Mouse (Mus musculus): ENCODE data around the gene Ap2a1. TPM values are rescaled to one million over a fixed set of nuclear protein-coding genes. Genes with fewer than 3 reads are reported as not detected.
A peak's percentile ranks its signal among the peaks of the same experiment; 100 is the strongest.
"Not testable (repeated sequence)": the region's sequence is repeated elsewhere in the genome, so short reads cannot be mapped to it uniquely, and the experiment has no call there.

Gene Ap2a1
- total RNA-seq, 2 experiments from 2014 or later: 74.2 to 93.9 TPM

DNA sequence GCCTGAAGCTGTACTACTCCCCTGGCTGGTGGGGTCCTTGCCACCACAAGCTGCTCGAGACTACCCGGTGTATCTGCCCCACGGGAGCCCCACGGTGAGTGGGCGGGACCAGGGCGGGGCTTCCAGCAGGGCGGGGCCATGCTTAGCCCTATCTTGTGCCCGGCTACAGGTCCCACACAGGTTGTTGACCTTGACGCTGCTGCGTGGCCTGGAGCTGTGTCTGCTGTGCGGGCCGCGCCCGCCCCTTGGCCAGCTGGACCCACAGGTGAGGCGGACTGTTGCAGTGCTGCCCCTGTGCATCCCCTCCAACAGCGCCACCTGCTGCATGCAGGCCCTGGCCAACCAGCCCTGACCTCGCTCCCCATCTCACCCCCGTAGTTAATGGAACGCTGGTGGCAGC is 30.7 kb downstream of the Ap2a1 start:
- ATAC-seq (replicated peaks; ENCODE audit: low FRiP score, poor library complexity, severe bottlenecking): no peak

DNA sequence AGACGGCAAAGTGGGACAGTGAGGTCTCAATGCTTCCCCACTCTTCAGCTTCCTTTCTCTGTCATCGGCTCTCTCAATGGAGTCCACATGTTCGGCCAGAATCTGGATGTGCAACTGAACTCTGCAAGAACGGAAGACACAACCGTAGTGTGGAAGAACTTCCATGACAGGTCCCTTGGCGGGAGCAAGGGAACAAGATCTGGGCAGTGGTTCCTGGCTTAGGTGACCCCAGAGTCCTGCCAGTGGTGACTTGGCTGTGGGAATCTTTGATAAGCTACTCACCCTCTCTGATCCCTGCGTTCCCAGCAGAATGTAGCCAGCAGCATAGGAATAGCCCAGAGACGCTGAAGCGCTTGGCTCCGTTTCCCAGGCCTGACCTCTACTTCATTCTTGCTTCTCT is 32.8 kb downstream of the Ap2a1 start:
- ATAC-seq (replicated peaks; ENCODE audit: low FRiP score, poor library complexity, severe bottlenecking): no peak

DNA sequence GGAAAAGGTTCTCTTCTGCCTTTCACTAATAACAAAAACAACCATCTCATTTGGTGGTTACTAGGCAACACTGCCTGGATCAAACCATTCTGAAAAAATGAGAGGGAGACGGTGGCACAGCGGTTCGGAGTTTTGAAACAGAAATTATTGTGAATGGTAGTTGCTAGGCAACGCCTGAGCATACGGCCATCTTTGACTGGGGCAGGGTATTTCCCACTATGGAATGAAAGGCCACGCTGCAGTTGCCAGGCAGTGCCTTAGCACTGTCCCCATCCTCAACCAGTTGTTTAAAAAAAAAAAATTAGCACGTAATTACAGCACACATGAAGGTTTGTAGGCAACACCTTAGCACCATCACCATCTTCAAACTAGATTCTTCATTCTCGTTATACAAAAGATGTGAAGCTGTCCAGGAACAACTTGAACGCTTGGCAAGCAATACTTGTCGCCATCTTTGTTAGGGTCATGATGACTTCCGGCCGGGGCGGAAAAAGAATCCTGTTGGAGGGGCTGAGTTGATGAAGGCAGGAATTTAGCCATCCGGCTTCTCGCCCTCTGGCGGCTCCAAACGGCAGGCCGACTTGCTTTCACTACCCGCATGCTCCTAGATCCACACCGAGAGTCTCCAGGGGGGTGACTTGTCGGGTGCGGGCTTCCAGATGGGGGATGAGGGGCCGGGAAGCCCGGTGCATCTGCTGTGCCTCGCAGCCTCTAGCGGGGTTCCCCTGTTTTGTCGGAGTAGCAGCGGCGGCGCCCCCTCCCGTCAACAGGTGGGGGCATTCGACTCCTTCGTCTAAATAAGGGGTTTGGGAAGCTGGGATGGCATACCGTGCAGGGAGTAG is 33.5 kb downstream of the Ap2a1 start, which contains the start of gene Fuz:
Gene Fuz (plus strand): TSS at position 487 of the 842 bp plus-strand sequence.
- peak; percentile 64 for ATAC-seq (replicated peaks; ENCODE audit: low FRiP score, poor library complexity, severe bottlenecking)

DNA sequence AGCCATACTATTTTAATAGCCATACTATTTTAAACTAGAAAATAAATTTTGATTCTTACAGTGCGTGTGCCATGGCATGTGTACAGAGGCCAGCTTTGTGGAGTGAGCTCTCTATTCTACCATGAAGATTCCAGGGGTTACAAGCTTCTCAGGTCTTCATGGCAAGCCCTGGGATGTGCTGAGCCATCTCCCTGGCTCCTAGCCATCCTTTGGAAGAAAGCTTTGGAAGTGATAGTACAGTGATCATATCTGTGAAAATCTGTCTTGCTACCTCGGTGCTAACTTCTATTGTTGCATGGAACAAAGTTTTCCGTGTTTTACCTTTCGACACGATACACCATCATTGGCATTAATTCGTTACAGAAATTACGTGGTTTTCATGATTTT is 34.1 kb downstream of the Ap2a1 start:
- no peak for ATAC-seq (replicated peaks; ENCODE audit: low FRiP score, poor library complexity, severe bottlenecking)

GRCm38 (mm10) chr7:44894175-44894574 is 35.1 kb downstream of the Ap2a1 start:
- no peak for ATAC-seq (replicated peaks; ENCODE audit: low FRiP score, poor library complexity, severe bottlenecking)

DNA sequence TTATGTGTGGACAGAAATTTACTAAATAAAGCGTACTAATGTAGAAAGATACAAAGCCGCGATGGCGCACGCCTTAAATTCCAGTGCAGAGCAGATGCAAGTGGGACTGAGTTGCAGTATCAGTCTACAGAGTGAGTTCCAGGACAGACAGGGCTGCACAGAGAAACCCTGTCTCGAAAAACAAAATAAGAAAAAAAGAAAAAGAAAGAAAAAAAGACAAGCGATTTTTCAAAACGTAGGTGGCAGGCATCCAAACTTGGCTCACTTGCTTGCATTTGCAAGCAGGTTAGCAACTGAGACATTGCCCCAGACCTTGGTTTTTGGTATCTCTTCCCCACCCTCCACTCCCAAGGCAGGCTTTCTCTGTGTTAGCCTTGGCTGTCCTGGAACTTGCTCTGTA is 36.1 kb downstream of the Ap2a1 start:
- no peak for ATAC-seq (replicated peaks; ENCODE audit: low FRiP score, poor library complexity, severe bottlenecking)

DNA sequence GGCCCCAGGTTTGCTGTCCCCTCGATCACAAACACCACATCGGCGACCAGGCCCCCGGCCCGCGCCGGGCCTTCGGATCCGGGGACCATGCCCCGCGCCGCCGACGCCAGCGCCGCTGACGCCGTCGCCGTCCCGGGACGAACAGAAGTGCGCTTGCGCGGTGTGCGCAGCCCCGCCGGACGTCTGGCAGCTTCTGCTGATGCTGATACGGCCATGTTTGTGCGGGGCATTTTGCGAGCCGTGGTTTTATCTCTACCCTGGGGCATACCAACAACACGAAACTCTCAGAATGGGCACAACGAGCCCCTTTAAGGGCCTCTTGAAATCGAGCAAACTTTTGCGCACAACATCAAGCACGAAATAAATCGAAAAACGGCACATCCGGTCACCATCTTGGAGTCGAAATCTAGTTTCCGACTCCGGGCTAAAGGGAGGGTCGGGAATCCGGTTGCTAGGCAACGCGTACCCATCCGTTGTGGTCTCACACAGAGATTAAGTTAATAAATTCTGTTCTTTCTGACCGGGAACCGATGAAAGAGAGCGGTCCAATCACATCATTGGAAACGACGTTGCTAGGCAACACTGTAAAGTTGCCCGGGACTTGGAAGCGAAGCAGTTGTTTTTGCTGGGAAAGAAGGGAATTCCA is 36.9 kb downstream of the Ap2a1 start, which contains the start of gene Med25:
Gene Med25 (minus strand): TSS at position 437 of the 646 bp plus-strand sequence.
- peak; percentile 85 for ATAC-seq (replicated peaks; ENCODE audit: low FRiP score, poor library complexity, severe bottlenecking)

DNA sequence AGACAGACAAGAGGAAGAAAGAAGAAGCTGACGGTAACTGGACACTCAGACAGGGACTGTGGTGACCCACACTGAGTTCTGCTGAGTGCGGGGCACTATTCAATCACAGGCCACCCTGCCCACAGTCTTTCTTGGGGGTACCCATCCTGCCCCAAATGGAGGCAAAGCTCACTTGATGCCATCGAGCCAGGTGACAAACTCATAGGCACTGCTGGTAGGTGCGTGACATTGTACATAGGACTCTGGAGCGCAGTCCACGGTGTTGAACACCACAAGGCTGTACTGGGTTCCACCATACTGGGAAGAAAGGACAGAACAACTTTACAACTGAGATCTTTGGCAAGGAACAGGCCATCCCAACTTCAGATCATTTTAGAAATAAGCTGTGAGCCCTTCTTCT is 37.7 kb downstream of the Ap2a1 start:
- ATAC-seq (replicated peaks; ENCODE audit: low FRiP score, poor library complexity, severe bottlenecking): 0 out of 2 replicates have a peak, but pooled peaks have one; percentile 13

DNA sequence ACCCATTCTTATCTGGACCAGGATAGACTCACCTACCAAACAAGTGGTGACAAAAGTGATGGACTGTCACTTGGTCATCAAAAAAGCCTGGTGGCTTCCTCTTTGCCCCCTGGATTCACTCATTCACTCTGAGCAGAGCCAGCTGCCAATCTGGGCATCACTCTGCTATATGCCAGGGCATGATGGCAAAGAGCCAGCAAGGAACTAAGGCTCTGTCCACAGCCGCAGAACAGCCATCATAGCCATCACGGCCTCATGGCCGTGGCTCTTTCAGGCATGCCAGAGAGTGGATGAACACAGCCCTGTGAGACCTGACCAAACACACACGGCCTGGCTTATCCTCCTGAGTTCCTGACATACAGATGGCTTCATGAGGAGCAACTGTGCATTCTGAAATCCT is 38.6 kb downstream of the Ap2a1 start:
- ATAC-seq (replicated peaks; ENCODE audit: low FRiP score, poor library complexity, severe bottlenecking): no peak

DNA sequence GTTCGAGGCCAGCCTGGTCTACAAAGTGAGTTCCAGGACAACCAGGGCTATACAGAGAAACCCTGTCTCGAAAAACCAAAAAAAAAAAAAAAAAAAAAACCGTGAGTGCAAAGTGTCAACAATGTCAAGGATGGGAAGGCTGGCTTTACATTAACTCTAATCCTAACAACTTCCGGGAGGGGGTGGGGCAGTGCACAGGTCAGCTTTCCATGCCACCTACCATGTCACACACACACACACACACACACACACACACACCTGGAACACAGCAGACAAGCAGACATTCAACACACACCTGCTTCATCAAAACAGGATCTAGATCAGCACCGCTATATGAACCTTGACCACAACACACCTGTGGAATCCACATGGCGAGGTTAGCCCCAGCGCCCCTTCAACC is 39.1 kb downstream of the Ap2a1 start:
- ATAC-seq (replicated peaks; ENCODE audit: low FRiP score, poor library complexity, severe bottlenecking): no peak

- no peak for ATAC-seq (replicated peaks; ENCODE audit: low FRiP score, poor library complexity, severe bottlenecking)
Measured at GRCm38 (mm10) chr7:44888256-44889105, 40.8 kb downstream of the Ap2a1 start.

GRCm38 (mm10) chr7:44886964-44887363 is 42.3 kb downstream of the Ap2a1 start:
- no peak for ATAC-seq (replicated peaks; ENCODE audit: low FRiP score, poor library complexity, severe bottlenecking)

DNA sequence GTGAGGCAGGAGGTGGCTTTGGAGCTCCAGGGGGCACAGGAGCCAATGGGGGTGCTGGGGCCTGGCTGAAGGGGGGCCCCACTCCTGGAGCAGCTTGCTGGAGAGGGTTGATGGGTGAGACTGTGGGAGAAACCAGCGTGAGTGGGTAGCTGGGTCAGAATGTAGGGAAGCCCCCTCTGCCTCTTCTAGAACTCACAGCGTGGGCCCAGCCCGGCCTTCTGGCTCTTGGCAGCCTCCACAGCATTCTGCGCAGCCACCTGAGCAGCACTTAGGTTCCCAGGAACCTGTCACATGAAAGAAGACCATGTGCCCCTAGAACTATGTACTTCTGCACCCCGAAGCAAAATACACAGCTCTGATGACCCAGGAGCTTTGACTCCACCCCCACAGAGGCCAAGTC is 44.7 kb downstream of the Ap2a1 start:
- no peak for ATAC-seq (replicated peaks; ENCODE audit: low FRiP score, poor library complexity, severe bottlenecking)

GRCm38 (mm10) chr7:44883036-44883435 is 46.3 kb downstream of the Ap2a1 start:
- no peak for ATAC-seq (replicated peaks; ENCODE audit: low FRiP score, poor library complexity, severe bottlenecking)

DNA sequence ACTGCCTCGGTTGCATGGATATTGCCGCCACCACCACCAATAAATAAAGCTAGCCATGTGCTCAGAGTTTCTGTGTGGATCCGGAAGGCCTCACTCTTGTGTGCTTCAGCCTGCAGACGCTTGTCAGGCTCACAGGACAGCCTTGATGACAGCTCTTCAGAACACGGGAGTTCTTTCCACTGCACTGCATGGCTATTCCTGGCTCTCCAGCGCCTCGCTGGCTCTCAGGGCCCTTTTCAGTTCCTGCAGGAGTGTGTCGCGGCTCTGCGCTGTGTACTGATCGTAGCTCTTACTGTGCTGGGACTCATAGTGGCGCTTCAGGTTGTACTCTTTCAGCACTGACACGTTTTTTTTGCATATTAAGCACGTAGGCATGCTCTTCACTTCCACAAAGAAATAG is 51.5 kb downstream of the Ap2a1 start:
- no peak for ATAC-seq (replicated peaks; ENCODE audit: low FRiP score, poor library complexity, severe bottlenecking)

GRCm38 (mm10) chr7:44871774-44872173 is 57.5 kb downstream of the Ap2a1 start:
- not testable (repeated sequence) for ATAC-seq (replicated peaks; ENCODE audit: low FRiP score, poor library complexity, severe bottlenecking)

DNA sequence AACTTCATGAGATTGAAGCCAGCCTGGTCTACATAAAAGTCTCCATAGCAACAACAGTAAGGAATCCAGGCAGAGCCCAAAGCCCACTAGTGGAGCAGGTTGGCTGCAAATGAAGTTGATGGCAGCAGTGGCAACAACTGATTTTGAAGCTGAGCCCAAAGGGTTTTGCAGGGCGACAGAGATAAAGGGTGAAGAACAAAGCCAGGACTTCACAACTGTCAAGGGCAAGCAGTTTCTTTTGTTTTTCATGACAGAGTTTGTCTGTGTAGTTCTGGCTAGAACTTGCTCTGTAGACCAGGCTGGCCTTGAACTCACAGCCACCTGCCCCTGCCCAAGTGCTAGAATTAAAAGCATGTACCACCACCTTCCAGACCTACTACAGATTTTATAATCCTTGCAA is 58.1 kb downstream of the Ap2a1 start:
- no peak for ATAC-seq (replicated peaks; ENCODE audit: low FRiP score, poor library complexity, severe bottlenecking)

GRCm38 (mm10) chr7:44870614-44871013 is 58.7 kb downstream of the Ap2a1 start:
- no peak for ATAC-seq (replicated peaks; ENCODE audit: low FRiP score, poor library complexity, severe bottlenecking)

DNA sequence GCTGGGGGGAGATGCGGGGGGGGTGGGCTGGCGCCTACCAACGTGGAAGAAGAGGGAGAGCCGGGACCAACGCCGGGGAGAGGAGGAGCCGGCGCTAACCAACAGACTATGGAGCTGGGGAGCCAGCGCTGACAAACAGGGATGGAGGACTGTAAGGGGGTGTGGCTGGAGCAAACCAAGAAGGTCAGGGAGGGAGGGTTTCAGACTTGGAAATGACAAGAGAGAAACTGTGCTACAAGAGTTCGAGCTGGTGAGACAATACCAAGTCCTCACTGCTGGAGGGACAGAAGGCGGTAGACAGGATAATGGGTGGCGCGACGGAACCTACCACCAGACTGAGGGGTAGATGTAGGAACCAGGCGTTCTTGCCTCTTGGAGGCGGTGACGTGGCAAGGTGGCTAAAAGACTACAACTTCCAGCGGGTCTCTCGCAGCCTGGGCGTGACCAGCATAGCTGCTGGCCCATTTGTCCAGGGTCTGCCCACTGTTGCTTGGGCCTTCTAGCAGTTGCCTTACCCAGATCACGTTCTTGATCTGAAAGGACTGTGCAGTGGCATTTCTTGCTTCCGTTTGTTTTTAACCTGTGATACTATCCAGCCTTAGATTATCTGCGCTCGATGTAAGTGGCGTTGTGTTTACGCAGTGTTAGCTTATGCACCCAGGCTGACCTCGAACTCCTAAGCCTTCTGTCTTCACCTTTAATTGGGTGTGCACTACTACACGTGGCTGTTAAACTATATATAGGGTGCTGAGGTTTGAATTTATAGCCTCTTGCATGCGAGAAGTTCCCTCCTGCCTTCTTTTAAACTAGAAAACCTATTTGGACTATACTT is 59.4 kb downstream of the Ap2a1 start, which contains the start of gene Ptov1:
Gene Ptov1 (minus strand): TSS at position 92 of the 832 bp plus-strand sequence.
- peak; percentile 73 for ATAC-seq (replicated peaks; ENCODE audit: low FRiP score, poor library complexity, severe bottlenecking)
